Mouse (Mus musculus) adrenal gland, adult 18-20 months (tissue): ENCODE results near the gene Ube2j1. TPM values are rescaled to one million over a fixed set of nuclear protein-coding genes. Genes with fewer than 3 reads are reported as not detected.

Source experiments
- DNase-seq, 2 experiments: peaks; one replicate each; pipeline ENCODE4 v3.0.0; 2021 to 2022; ENCODE audit warnings: low spot score in 2 of 2
- total RNA-seq, 2 experiments: library from RNA; stranded (reverse); gene quantifications; 1 replicate in 1 of 2; 2 replicates in 1 of 2; pipeline ENCODE4 v1.2.3; 2021

Gene Ube2j1
- total RNA-seq, 2 experiments from 2014 or later = 69.9 to 77.8 TPM

- no peak for DNase-seq
Observed at GRCm38 (mm10) chr4:33068894-33069293, 37.7 kb downstream of the Ube2j1 start.

- no peak for DNase-seq
Observed at GRCm38 (mm10) chr4:33070326-33070725, 39.1 kb downstream of the Ube2j1 start.

DNA sequence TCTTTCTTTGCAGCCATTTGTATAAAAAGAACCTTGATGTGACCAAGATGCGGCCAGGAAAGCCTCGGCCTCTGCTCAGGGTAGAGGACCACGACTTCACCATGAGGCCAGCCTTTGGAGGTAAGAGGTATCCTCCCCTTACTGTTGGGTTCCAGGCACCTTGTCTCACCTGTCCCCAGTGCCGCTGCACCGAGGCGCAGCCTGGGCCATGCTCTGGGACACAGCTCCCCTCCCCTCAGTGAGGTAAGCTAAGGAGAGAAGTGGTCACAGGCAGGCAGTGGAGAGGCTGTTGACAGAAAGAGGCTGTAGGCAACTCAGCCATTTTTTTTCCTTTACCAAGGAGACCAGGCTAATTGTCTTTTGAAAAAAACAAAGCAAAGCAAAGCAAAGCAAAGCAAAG, 40.1 kb downstream of the Ube2j1 start:
- DNase-seq = no peak

DNA sequence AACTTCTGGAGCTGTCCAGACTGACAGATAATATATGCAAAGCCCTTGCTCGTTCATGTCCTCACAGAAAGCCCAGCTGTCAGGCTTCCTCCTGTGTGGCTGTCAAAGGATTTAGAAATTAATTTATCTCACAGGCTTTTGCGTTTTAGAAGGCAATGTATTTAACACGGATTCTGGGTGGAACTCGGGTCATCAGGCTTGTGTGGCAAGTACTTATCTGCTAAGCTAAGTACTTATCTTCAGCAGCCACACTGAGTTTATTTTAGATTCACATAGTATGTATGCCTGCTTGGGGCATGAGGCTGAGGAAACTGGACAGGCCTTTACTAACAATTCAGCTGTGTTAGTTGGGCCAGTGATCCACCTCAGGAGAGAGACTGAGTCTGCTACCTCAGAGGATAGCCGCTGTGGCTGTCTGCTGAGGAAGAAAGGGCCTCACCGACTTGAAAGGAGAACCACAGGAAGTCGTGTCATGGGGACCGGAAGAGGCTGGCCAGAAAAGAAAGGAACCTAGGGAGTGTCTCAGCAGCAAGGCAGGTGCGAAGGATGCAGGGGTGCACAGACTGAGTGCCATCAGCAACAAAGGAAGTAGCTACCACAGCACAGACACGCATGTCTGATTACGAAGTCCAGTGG, 41.4 kb downstream of the Ube2j1 start:
- no peak for DNase-seq

GRCm38 (mm10) chr4:33074406-33074805, 43.2 kb downstream of the Ube2j1 start:
- DNase-seq = no peak

GRCm38 (mm10) chr4:33074851-33075250, 43.6 kb downstream of the Ube2j1 start:
- no peak for DNase-seq

DNA sequence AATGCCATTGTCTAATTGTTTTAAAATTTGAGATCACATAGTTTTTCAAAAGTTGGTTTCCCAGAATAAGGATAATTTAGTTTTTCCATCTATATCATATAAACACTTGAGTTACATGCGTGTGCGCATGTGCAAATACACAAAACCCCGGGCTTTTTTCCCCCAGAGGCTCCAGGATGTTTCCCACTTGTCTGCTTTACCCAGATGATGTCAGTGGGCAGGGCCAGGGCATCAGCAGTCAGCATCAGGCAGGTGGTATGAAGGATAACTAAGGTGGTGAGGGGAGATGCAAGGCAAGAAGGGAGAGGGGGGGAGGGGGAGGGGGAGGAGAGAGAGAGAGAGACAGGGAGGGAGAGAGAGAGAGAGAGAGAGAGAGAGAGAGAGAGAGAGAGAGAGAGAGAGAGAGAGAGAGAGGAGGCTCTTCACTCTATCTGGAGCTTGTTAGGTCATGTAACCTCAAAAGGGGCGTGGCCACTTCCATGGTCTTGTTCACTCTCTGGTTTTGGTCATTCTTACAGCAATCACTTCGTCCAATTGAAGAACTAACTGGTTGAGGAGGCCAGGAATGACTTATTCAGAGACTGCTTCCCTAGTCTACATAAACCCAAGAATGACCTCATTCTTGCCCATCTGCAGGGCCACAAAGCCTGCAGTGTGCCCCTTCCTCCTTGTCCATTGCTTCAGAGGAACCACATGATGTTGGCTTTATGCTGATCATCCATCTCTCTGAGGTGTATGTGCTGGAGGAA, 44.7 kb downstream of the Ube2j1 start:
- no peak for DNase-seq

- no peak for DNase-seq
Observed at GRCm38 (mm10) chr4:33077161-33077560, 45.9 kb downstream of the Ube2j1 start.

GRCm38 (mm10) chr4:33077724-33078123, 46.5 kb downstream of the Ube2j1 start:
- DNase-seq = no peak

- no peak for DNase-seq
Observed at GRCm38 (mm10) chr4:33078492-33078891, 47.3 kb downstream of the Ube2j1 start.

- no peak for DNase-seq
Observed at GRCm38 (mm10) chr4:33099118-33099694, 68.0 kb downstream of the Ube2j1 start.

Other genes with a start within 250 kb of the Ube2j1 start
- gene Lyrm2, start 231.2 kb upstream of the Ube2j1 start, total RNA-seq = 10 to 100 TPM; 31.8 to 36.5 TPM
- gene Ankrd6, start 80.6 kb upstream of the Ube2j1 start, total RNA-seq = 1 to 10 TPM; 2.0 to 3.3 TPM
- gene Rragd, start 48.4 kb upstream of the Ube2j1 start, total RNA-seq = 10 to 100 TPM; 16.1 to 21.1 TPM
- gene Gabrr2, start 31.6 kb downstream of the Ube2j1 start, total RNA-seq = under 1 TPM; 0.22 to 0.30 TPM
- gene Gabrr1, start 101.1 kb downstream of the Ube2j1 start, total RNA-seq = not detected
- gene Pm20d2, start 158.3 kb downstream of the Ube2j1 start, total RNA-seq = 10 to 100 TPM; 10.3 to 37.9 TPM
- gene Srsf12, start 177.6 kb downstream of the Ube2j1 start, total RNA-seq = 1 to 10 TPM in 1 of 2 experiments, under 1 TPM in 1; 0.86 to 1.0 TPM